Mouse (Mus musculus): ENCODE results near the gene Krtap11-1. TPM values are rescaled to one million over a fixed set of nuclear protein-coding genes. Genes with fewer than 3 reads are reported as not detected.
A peak's percentile ranks its signal among the peaks of the same experiment; 100 is the strongest.

Gene Krtap11-1
- not detected in 2 replicates for polyA plus RNA-seq (2014; fragmentation: Nextera tagmentation; extraction: Ambion mirVana)

GRCm38 (mm10) chr16:89571083-89571482 lies at the start of gene Krtap11-1:
Gene Krtap11-1, minus strand, starts transcription at chr16:89571183.
- Histone ChIP-seq H3K9ac (replicated peaks; ENCODE audit: low read depth, low read length) (no peak within 1 kb of the TSS), H3K4me2 (ENCODE audit: low read depth, low read length) (no peak within 1 kb of the TSS), H3K9me3 (ENCODE audit: control insufficient read depth, low read length) (no peaks in the 10 kb centered on the region), H3K36me3 (ENCODE audit: control insufficient read depth, insufficient read depth, low read length) (no peaks in the 10 kb centered on the region), H3K27ac (ENCODE audit: low read depth, low read length) (no peak within 1 kb of the TSS), H3K4me3 (ENCODE audit: low read depth, low read length) (no peak within 1 kb of the TSS), H3K27me3 (ENCODE audit: control insufficient read depth, insufficient read depth, low read length) (no peaks in the 10 kb centered on the region), H3K4me1 (ENCODE audit: control insufficient read depth, insufficient read depth, low read length) (no peaks in the 10 kb centered on the region)
- ATAC-seq (ENCODE audit: low read depth), result no peak
- WGBS, result 89% methylated on average over 5 of the region's 5 CpGs

GRCm38 (mm10) chr16:89618190-89618589 lies 47.2 kb upstream of the Krtap11-1 start:
- ATAC-seq (ENCODE audit: low read depth), result no peak
- Histone ChIP-seq H3K27me3 (ENCODE audit: control insufficient read depth, insufficient read depth, low read length) (no peaks in the 10 kb centered on the region), H3K9me3 (ENCODE audit: control insufficient read depth, low read length) (no peaks in the 10 kb centered on the region), H3K4me3 (ENCODE audit: low read depth, low read length) (no peak overlapping the region), H3K9ac (replicated peaks; ENCODE audit: low read depth, low read length) (no peak overlapping the region), H3K4me2 (ENCODE audit: low read depth, low read length) (no peak overlapping the region), H3K27ac (ENCODE audit: low read depth, low read length) (no peak overlapping the region), H3K36me3 (ENCODE audit: control insufficient read depth, insufficient read depth, low read length) (no peaks in the 10 kb centered on the region), H3K4me1 (ENCODE audit: control insufficient read depth, insufficient read depth, low read length) (no peaks in the 10 kb centered on the region)
- WGBS, result 97% methylated on average over 7 of the region's 7 CpGs

GRCm38 (mm10) chr16:89617251-89617650 lies 46.3 kb upstream of the Krtap11-1 start:
- ATAC-seq (ENCODE audit: low read depth), result no peak
- Histone ChIP-seq H3K4me2 (ENCODE audit: low read depth, low read length) (no peak overlapping the region), H3K4me1 (ENCODE audit: control insufficient read depth, insufficient read depth, low read length) (no peaks in the 10 kb centered on the region), H3K27ac (ENCODE audit: low read depth, low read length) (no peak overlapping the region), H3K9ac (replicated peaks; ENCODE audit: low read depth, low read length) (no peak overlapping the region), H3K4me3 (ENCODE audit: low read depth, low read length) (no peak overlapping the region), H3K36me3 (ENCODE audit: control insufficient read depth, insufficient read depth, low read length) (no peaks in the 10 kb centered on the region), H3K27me3 (ENCODE audit: control insufficient read depth, insufficient read depth, low read length) (no peaks in the 10 kb centered on the region), H3K9me3 (ENCODE audit: control insufficient read depth, low read length) (no peaks in the 10 kb centered on the region)
- 81% methylated on average over 3 of the region's 3 CpGs for WGBS

GRCm38 (mm10) chr16:89613726-89614125 lies 42.7 kb upstream of the Krtap11-1 start:
- H3K9ac ChIP-seq (replicated peaks; ENCODE audit: low read depth, low read length), result no peak overlapping the region
- no peaks in the 10 kb centered on the region for H3K36me3 ChIP-seq (ENCODE audit: control insufficient read depth, insufficient read depth, low read length)
- WGBS, result 61% methylated on average over 12 of the region's 12 CpGs
- no peak overlapping the region for H3K4me3 ChIP-seq (ENCODE audit: low read depth, low read length)
- H3K4me2 ChIP-seq (ENCODE audit: low read depth, low read length), result no peak overlapping the region
- peak; percentile 71; the same call in 1 of the 2 replicates for ATAC-seq (ENCODE audit: low read depth)
- no peaks in the 10 kb centered on the region for H3K27me3 ChIP-seq (ENCODE audit: control insufficient read depth, insufficient read depth, low read length)
- no peaks in the 10 kb centered on the region for H3K4me1 ChIP-seq (ENCODE audit: control insufficient read depth, insufficient read depth, low read length)
- no peaks in the 10 kb centered on the region for H3K9me3 ChIP-seq (ENCODE audit: control insufficient read depth, low read length)
- no peak overlapping the region; the same call in 1 of the 2 replicates for H3K27ac ChIP-seq (ENCODE audit: low read depth, low read length)

- H3K4me2 ChIP-seq (ENCODE audit: low read depth, low read length), result no peak overlapping the region
- WGBS, result 75% methylated on average over 4 of the region's 4 CpGs
- H3K4me3 ChIP-seq (ENCODE audit: low read depth, low read length), result no peak overlapping the region
- no peaks in the 10 kb centered on the region for H3K9me3 ChIP-seq (ENCODE audit: control insufficient read depth, low read length)
- no peak overlapping the region for H3K9ac ChIP-seq (replicated peaks; ENCODE audit: low read depth, low read length)
- no peak for ATAC-seq (ENCODE audit: low read depth)
- H3K4me1 ChIP-seq (ENCODE audit: control insufficient read depth, insufficient read depth, low read length), result no peaks in the 10 kb centered on the region
- no peak overlapping the region for H3K27ac ChIP-seq (ENCODE audit: low read depth, low read length)
- H3K36me3 ChIP-seq (ENCODE audit: control insufficient read depth, insufficient read depth, low read length), result no peaks in the 10 kb centered on the region
- H3K27me3 ChIP-seq (ENCODE audit: control insufficient read depth, insufficient read depth, low read length), result no peaks in the 10 kb centered on the region
Observed at GRCm38 (mm10) chr16:89608791-89609185, 37.8 kb upstream of the Krtap11-1 start.

GRCm38 (mm10) chr16:89608161-89608790 lies 37.3 kb upstream of the Krtap11-1 start:
- Histone ChIP-seq H3K4me1 (ENCODE audit: control insufficient read depth, insufficient read depth, low read length) (no peaks in the 10 kb centered on the region), H3K27me3 (ENCODE audit: control insufficient read depth, insufficient read depth, low read length) (no peaks in the 10 kb centered on the region), H3K9ac (replicated peaks; ENCODE audit: low read depth, low read length) (no peak overlapping the region), H3K36me3 (ENCODE audit: control insufficient read depth, insufficient read depth, low read length) (no peaks in the 10 kb centered on the region), H3K4me3 (ENCODE audit: low read depth, low read length) (no peak overlapping the region), H3K27ac (ENCODE audit: low read depth, low read length) (no peak overlapping the region), H3K4me2 (ENCODE audit: low read depth, low read length) (no peak overlapping the region), H3K9me3 (ENCODE audit: control insufficient read depth, low read length) (no peaks in the 10 kb centered on the region)
- 95% methylated on average over 12 of the region's 12 CpGs for WGBS
- no peak for ATAC-seq (ENCODE audit: low read depth)

- Histone ChIP-seq H3K36me3 (ENCODE audit: control insufficient read depth, insufficient read depth, low read length) (no peaks in the 10 kb centered on the region), H3K4me2 (ENCODE audit: low read depth, low read length) (no peak overlapping the region), H3K9ac (replicated peaks; ENCODE audit: low read depth, low read length) (no peak overlapping the region), H3K27ac (ENCODE audit: low read depth, low read length) (no peak overlapping the region), H3K9me3 (ENCODE audit: control insufficient read depth, low read length) (no peaks in the 10 kb centered on the region), H3K27me3 (ENCODE audit: control insufficient read depth, insufficient read depth, low read length) (no peaks in the 10 kb centered on the region), H3K4me1 (ENCODE audit: control insufficient read depth, insufficient read depth, low read length) (no peaks in the 10 kb centered on the region), H3K4me3 (ENCODE audit: low read depth, low read length) (no peak overlapping the region)
- WGBS, result 92% methylated on average over 3 of the region's 3 CpGs
- no peak for ATAC-seq (ENCODE audit: low read depth)
Observed at GRCm38 (mm10) chr16:89606951-89607350, 36.0 kb upstream of the Krtap11-1 start.

GRCm38 (mm10) chr16:89587209-89587608 lies 16.2 kb upstream of the Krtap11-1 start:
- Histone ChIP-seq H3K36me3 (ENCODE audit: control insufficient read depth, insufficient read depth, low read length) (no peaks in the 10 kb centered on the region), H3K4me2 (ENCODE audit: low read depth, low read length) (no peak overlapping the region), H3K27me3 (ENCODE audit: control insufficient read depth, insufficient read depth, low read length) (no peaks in the 10 kb centered on the region), H3K4me3 (ENCODE audit: low read depth, low read length) (no peak overlapping the region), H3K27ac (ENCODE audit: low read depth, low read length) (no peak overlapping the region), H3K9me3 (ENCODE audit: control insufficient read depth, low read length) (no peaks in the 10 kb centered on the region), H3K9ac (replicated peaks; ENCODE audit: low read depth, low read length) (no peak overlapping the region), H3K4me1 (ENCODE audit: control insufficient read depth, insufficient read depth, low read length) (no peaks in the 10 kb centered on the region)
- ATAC-seq (ENCODE audit: low read depth), result no peak
- 69% methylated on average over 3 of the region's 3 CpGs for WGBS

GRCm38 (mm10) chr16:89585604-89586508 lies 14.9 kb upstream of the Krtap11-1 start:
- Histone ChIP-seq H3K4me3 (ENCODE audit: low read depth, low read length) (no peak overlapping the region), H3K4me2 (ENCODE audit: low read depth, low read length) (no peak overlapping the region), H3K36me3 (ENCODE audit: control insufficient read depth, insufficient read depth, low read length) (no peaks in the 10 kb centered on the region), H3K27ac (ENCODE audit: low read depth, low read length) (no peak overlapping the region), H3K9ac (replicated peaks; ENCODE audit: low read depth, low read length) (no peak overlapping the region), H3K9me3 (ENCODE audit: control insufficient read depth, low read length) (no peaks in the 10 kb centered on the region), H3K4me1 (ENCODE audit: control insufficient read depth, insufficient read depth, low read length) (no peaks in the 10 kb centered on the region), H3K27me3 (ENCODE audit: control insufficient read depth, insufficient read depth, low read length) (no peaks in the 10 kb centered on the region)
- 0 out of 2 replicates have a peak, but pooled peaks have one; percentile 34 for ATAC-seq (ENCODE audit: low read depth)
- 71% methylated on average over 9 of the region's 9 CpGs for WGBS

Data from neural tube, embryonic 14.5 days (tissue).